Mouse (Mus musculus): ENCODE results near the gene Nup210l. TPM values are rescaled to one million over a fixed set of nuclear protein-coding genes. Genes with fewer than 3 reads are reported as not detected.

The Nup210l gene
- polyA plus RNA-seq, 1 experiment from 2014 or later, result 0.66 TPM

DNA sequence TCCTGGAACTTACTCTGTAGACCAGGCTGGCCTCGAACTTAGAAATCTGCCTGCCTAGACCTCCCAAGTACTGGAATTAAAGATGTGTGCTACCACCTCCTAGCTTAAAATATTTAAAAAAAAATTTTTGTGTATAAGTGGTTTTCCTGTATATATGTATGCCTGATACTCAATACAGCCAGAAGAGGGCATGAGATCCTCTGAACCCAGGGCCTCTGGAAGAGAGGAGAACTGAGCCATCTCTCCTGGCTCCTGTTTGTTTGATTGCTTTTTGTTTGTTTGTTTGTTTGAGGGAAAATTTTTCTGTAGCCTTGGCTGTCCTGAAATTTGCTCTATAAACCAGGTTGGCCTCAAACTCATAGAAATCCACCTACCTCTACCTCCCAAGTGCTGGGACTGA lies 29.4 kb downstream of the Nup210l start:
- ATAC-seq (ENCODE audit: low FRiP score), result no peak
- 94% methylated on average over 1 of the region's 1 CpGs for WGBS
- no peak overlapping the region for H3K9ac ChIP-seq (ENCODE audit: low read depth, low read length)

GRCm38 (mm10) chr3:90134483-90134882 lies 30.6 kb downstream of the Nup210l start:
- H3K9ac ChIP-seq (ENCODE audit: low read depth, low read length), result no peak overlapping the region

More for the DNA sequence above, 29.4 kb downstream of the Nup210l start:
- DNase-seq (ENCODE audit: low spot score), result no peak
- no peak overlapping the region for H3K4me2 ChIP-seq (replicated peaks; ENCODE audit: low read depth, low read length)
- H3K4me3 ChIP-seq (ENCODE audit: low read depth, low read length), result no peak overlapping the region
- H3K27ac ChIP-seq (ENCODE audit: low read depth, low read length), result no peak overlapping the region
- H3K9me3 ChIP-seq (ENCODE audit: control insufficient read depth, low read length), result no peaks in the 10 kb centered on the region
- no peaks in the 10 kb centered on the region for H3K27me3 ChIP-seq (ENCODE audit: control insufficient read depth, insufficient read depth, low read length)
- no peaks in the 10 kb centered on the region for H3K4me1 ChIP-seq (replicated peaks; ENCODE audit: control insufficient read depth, insufficient read depth, low read length)
- H3K36me3 ChIP-seq (ENCODE audit: control insufficient read depth, insufficient read depth, low read length), result no peaks in the 10 kb centered on the region

GRCm38 (mm10) chr3:90134993-90135392 lies 31.1 kb downstream of the Nup210l start:
- no peaks in the 10 kb centered on the region for H3K27me3 ChIP-seq (ENCODE audit: control insufficient read depth, insufficient read depth, low read length)
- H3K4me3 ChIP-seq (ENCODE audit: low read depth, low read length), result no peak overlapping the region
- no peak for ATAC-seq (ENCODE audit: low FRiP score)
- H3K9me3 ChIP-seq (ENCODE audit: control insufficient read depth, low read length), result no peaks in the 10 kb centered on the region
- H3K4me2 ChIP-seq (replicated peaks; ENCODE audit: low read depth, low read length), result no peak overlapping the region
- H3K36me3 ChIP-seq (ENCODE audit: control insufficient read depth, insufficient read depth, low read length), result no peaks in the 10 kb centered on the region
- WGBS, result 82% methylated on average over 5 of the region's 5 CpGs
- DNase-seq (ENCODE audit: low spot score), result no peak
- H3K27ac ChIP-seq (ENCODE audit: low read depth, low read length), result no peak overlapping the region
- H3K9ac ChIP-seq (ENCODE audit: low read depth, low read length), result no peak overlapping the region
- no peaks in the 10 kb centered on the region for H3K4me1 ChIP-seq (replicated peaks; ENCODE audit: control insufficient read depth, insufficient read depth, low read length)

More at GRCm38 (mm10) chr3:90134483-90134882, 30.6 kb downstream of the Nup210l start:
- no peaks in the 10 kb centered on the region for H3K27me3 ChIP-seq (ENCODE audit: control insufficient read depth, insufficient read depth, low read length)
- no peaks in the 10 kb centered on the region for H3K36me3 ChIP-seq (ENCODE audit: control insufficient read depth, insufficient read depth, low read length)
- no peak for DNase-seq (ENCODE audit: low spot score)
- H3K9me3 ChIP-seq (ENCODE audit: control insufficient read depth, low read length), result no peaks in the 10 kb centered on the region
- no peak overlapping the region for H3K4me3 ChIP-seq (ENCODE audit: low read depth, low read length)
- no peak overlapping the region for H3K4me2 ChIP-seq (replicated peaks; ENCODE audit: low read depth, low read length)
- no peak for ATAC-seq (ENCODE audit: low FRiP score)
- H3K4me1 ChIP-seq (replicated peaks; ENCODE audit: control insufficient read depth, insufficient read depth, low read length), result no peaks in the 10 kb centered on the region
- no peak overlapping the region for H3K27ac ChIP-seq (ENCODE audit: low read depth, low read length)
- 55% methylated on average over 3 of the region's 3 CpGs for WGBS

- no peak overlapping the region for H3K4me2 ChIP-seq (replicated peaks; ENCODE audit: low read depth, low read length)
- ATAC-seq (ENCODE audit: low FRiP score), result no peak
- DNase-seq (ENCODE audit: low spot score), result peak; percentile 16
- WGBS, result 38% methylated on average over 13 of the region's 13 CpGs
- no peak overlapping the region for H3K4me3 ChIP-seq (ENCODE audit: low read depth, low read length)
- H3K27me3 ChIP-seq (ENCODE audit: control insufficient read depth, insufficient read depth, low read length), result no peaks in the 10 kb centered on the region
- no peaks in the 10 kb centered on the region for H3K36me3 ChIP-seq (ENCODE audit: control insufficient read depth, insufficient read depth, low read length)
- H3K27ac ChIP-seq (ENCODE audit: low read depth, low read length), result no peak overlapping the region
- H3K9ac ChIP-seq (ENCODE audit: low read depth, low read length), result no peak overlapping the region
- H3K9me3 ChIP-seq (ENCODE audit: control insufficient read depth, low read length), result no peaks in the 10 kb centered on the region
- H3K4me1 ChIP-seq (replicated peaks; ENCODE audit: control insufficient read depth, insufficient read depth, low read length), result no peaks in the 10 kb centered on the region
These were observed 32.7 kb downstream of the Nup210l start for GRCm38 (mm10) chr3:90136660-90137059.

- ATAC-seq (ENCODE audit: low FRiP score), result no peak
- WGBS, result 88% methylated on average over 1 of the region's 1 CpGs
- H3K9me3 ChIP-seq (ENCODE audit: control insufficient read depth, low read length), result no peaks in the 10 kb centered on the region
- H3K27me3 ChIP-seq (ENCODE audit: control insufficient read depth, insufficient read depth, low read length), result no peaks in the 10 kb centered on the region
- DNase-seq (ENCODE audit: low spot score), result no peak
- H3K4me3 ChIP-seq (ENCODE audit: low read depth, low read length), result no peak overlapping the region
- H3K9ac ChIP-seq (ENCODE audit: low read depth, low read length), result no peak overlapping the region
- H3K27ac ChIP-seq (ENCODE audit: low read depth, low read length), result no peak overlapping the region
- H3K4me1 ChIP-seq (replicated peaks; ENCODE audit: control insufficient read depth, insufficient read depth, low read length), result no peaks in the 10 kb centered on the region
- H3K36me3 ChIP-seq (ENCODE audit: control insufficient read depth, insufficient read depth, low read length), result no peaks in the 10 kb centered on the region
- no peak overlapping the region for H3K4me2 ChIP-seq (replicated peaks; ENCODE audit: low read depth, low read length)
These were observed 33.7 kb downstream of the Nup210l start for GRCm38 (mm10) chr3:90137606-90138005.

DNA sequence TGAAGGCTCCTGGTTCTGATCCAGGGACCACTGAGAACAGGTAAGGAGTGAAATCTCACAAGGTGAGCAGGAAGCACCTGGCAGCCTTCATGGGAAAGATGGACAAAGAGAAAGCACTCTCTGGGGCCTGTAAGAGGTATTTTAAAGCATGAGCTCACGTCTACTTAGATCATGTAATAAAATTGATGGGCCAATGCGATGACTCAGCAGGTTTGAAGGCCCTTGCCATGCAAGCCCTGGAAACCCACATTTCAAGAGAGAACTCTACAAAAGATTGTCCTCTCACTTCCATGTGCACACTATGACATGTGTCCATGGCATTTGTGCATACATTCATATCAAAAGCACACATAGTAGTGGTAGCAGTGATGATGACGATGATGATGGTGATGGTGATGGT lies 36.0 kb downstream of the Nup210l start:
- H3K27ac ChIP-seq (ENCODE audit: low read depth, low read length), result no peak overlapping the region
- H3K9me3 ChIP-seq (ENCODE audit: control insufficient read depth, low read length), result no peaks in the 10 kb centered on the region
- H3K36me3 ChIP-seq (ENCODE audit: control insufficient read depth, insufficient read depth, low read length), result no peaks in the 10 kb centered on the region
- 88% methylated on average over 3 of the region's 3 CpGs for WGBS
- H3K4me1 ChIP-seq (replicated peaks; ENCODE audit: control insufficient read depth, insufficient read depth, low read length), result no peaks in the 10 kb centered on the region
- DNase-seq (ENCODE audit: low spot score), result no peak
- H3K27me3 ChIP-seq (ENCODE audit: control insufficient read depth, insufficient read depth, low read length), result no peaks in the 10 kb centered on the region
- ATAC-seq (ENCODE audit: low FRiP score), result no peak
- H3K4me3 ChIP-seq (ENCODE audit: low read depth, low read length), result no peak overlapping the region
- H3K4me2 ChIP-seq (replicated peaks; ENCODE audit: low read depth, low read length), result no peak overlapping the region
- H3K9ac ChIP-seq (ENCODE audit: low read depth, low read length), result no peak overlapping the region

GRCm38 (mm10) chr3:90145461-90145860 lies 41.5 kb downstream of the Nup210l start:
- ATAC-seq (ENCODE audit: low FRiP score), result no peak
- H3K27me3 ChIP-seq (ENCODE audit: control insufficient read depth, insufficient read depth, low read length), result no peaks in the 10 kb centered on the region
- no peaks in the 10 kb centered on the region for H3K9me3 ChIP-seq (ENCODE audit: control insufficient read depth, low read length)
- 86% methylated on average over 3 of the region's 3 CpGs for WGBS
- H3K4me1 ChIP-seq (replicated peaks; ENCODE audit: control insufficient read depth, insufficient read depth, low read length), result no peaks in the 10 kb centered on the region
- H3K4me2 ChIP-seq (replicated peaks; ENCODE audit: low read depth, low read length), result no peak overlapping the region
- H3K36me3 ChIP-seq (ENCODE audit: control insufficient read depth, insufficient read depth, low read length), result no peaks in the 10 kb centered on the region
- DNase-seq (ENCODE audit: low spot score), result no peak
- H3K9ac ChIP-seq (ENCODE audit: low read depth, low read length), result no peak overlapping the region
- no peak overlapping the region for H3K27ac ChIP-seq (ENCODE audit: low read depth, low read length)
- no peak overlapping the region for H3K4me3 ChIP-seq (ENCODE audit: low read depth, low read length)

GRCm38 (mm10) chr3:90146651-90147050 lies 42.7 kb downstream of the Nup210l start:
- H3K27me3 ChIP-seq (ENCODE audit: control insufficient read depth, insufficient read depth, low read length), result no peaks in the 10 kb centered on the region
- no peak overlapping the region for H3K4me2 ChIP-seq (replicated peaks; ENCODE audit: low read depth, low read length)
- no peak overlapping the region for H3K9ac ChIP-seq (ENCODE audit: low read depth, low read length)
- no peak overlapping the region for H3K4me3 ChIP-seq (ENCODE audit: low read depth, low read length)
- WGBS, result 94% methylated on average over 1 of the region's 1 CpGs
- H3K27ac ChIP-seq (ENCODE audit: low read depth, low read length), result no peak overlapping the region
- ATAC-seq (ENCODE audit: low FRiP score), result no peak
- H3K4me1 ChIP-seq (replicated peaks; ENCODE audit: control insufficient read depth, insufficient read depth, low read length), result no peaks in the 10 kb centered on the region
- H3K9me3 ChIP-seq (ENCODE audit: control insufficient read depth, low read length), result no peaks in the 10 kb centered on the region
- no peaks in the 10 kb centered on the region for H3K36me3 ChIP-seq (ENCODE audit: control insufficient read depth, insufficient read depth, low read length)
- DNase-seq (ENCODE audit: low spot score), result no peak

DNA sequence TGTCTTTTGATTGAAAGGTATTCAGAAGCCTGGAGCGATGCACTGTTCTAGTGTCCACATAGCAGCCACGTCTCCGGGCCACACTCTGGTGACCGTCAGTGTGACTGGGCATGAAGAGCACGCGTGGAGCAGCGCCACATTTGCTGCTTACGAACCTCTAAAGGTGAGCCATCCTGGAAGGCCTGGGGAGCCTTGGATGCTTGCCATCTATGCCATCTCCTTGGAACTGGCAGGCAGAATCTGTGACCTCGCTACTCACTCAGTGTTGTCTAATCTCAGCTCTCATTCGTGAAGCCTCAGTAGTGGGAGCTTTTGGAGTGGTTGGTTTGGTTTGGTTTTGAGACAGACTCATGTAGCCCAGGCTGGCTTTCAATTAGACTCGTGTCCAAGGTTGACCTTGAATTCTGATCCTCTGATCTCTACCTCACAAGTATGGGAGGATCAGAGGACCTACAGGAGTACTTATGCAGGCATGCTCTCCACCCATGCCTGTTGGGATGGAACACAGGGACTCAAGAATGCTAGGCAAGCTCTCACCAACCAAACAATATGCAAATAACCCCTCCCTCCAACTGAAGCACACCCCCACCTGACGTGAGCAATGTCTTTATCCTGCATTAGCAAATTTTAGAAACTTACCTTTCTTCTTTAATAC lies 47.3 kb downstream of the Nup210l start:
- no peak overlapping the region for H3K4me2 ChIP-seq (replicated peaks; ENCODE audit: low read depth, low read length)
- no peaks in the 10 kb centered on the region for H3K36me3 ChIP-seq (ENCODE audit: control insufficient read depth, insufficient read depth, low read length)
- no peaks in the 10 kb centered on the region for H3K4me1 ChIP-seq (replicated peaks; ENCODE audit: control insufficient read depth, insufficient read depth, low read length)
- 89% methylated on average over 12 of the region's 12 CpGs for WGBS
- ATAC-seq (ENCODE audit: low FRiP score), result no peak
- no peak overlapping the region for H3K9ac ChIP-seq (ENCODE audit: low read depth, low read length)
- H3K27me3 ChIP-seq (ENCODE audit: control insufficient read depth, insufficient read depth, low read length), result no peaks in the 10 kb centered on the region
- H3K27ac ChIP-seq (ENCODE audit: low read depth, low read length), result no peak overlapping the region
- DNase-seq (ENCODE audit: low spot score), result no peak
- no peak overlapping the region for H3K4me3 ChIP-seq (ENCODE audit: low read depth, low read length)
- H3K9me3 ChIP-seq (ENCODE audit: control insufficient read depth, low read length), result no peaks in the 10 kb centered on the region
